Mouse (Mus musculus): ENCODE results near the gene Fap. TPM values are rescaled to one million over a fixed set of nuclear protein-coding genes. Genes with fewer than 3 reads are reported as not detected.

Gene Fap
- polyA plus RNA-seq, 1 experiment from 2014 or later: 0.40 TPM

DNA sequence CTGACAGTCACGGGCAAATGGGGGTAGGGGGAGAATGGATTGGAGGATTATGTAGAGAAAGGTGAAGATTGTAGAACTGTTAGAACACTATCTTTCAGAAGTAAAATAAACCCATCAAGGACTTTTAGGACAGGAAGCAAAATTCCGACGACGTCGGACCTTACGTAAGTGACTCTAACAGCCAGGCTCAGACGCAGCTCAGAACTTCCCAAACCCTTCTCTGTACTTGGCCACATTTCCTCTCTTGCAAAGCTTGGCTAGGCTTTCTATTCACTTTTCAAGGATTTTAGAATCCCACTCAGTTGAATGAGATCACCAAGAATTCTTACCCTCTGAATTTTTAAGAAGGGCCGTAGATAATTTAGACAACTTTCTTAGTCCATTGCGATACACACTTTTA, 17.5 kb downstream of the Fap start:
- no peak for ATAC-seq (ENCODE audit: low read depth)
- Histone ChIP-seq H3K27ac (ENCODE audit: low read depth, low read length) (no peak overlapping the region), H3K4me2 (ENCODE audit: low read depth, low read length) (no peak overlapping the region), H3K9me3 (ENCODE audit: control insufficient read depth, low read length) (no peaks in the 10 kb centered on the region), H3K4me3 (ENCODE audit: low read depth, low read length) (no peak overlapping the region), H3K36me3 (ENCODE audit: control insufficient read depth, insufficient read depth, low read length) (no peaks in the 10 kb centered on the region), H3K9ac (replicated peaks; ENCODE audit: low read depth, low read length) (no peak overlapping the region), H3K27me3 (ENCODE audit: control insufficient read depth, insufficient read depth, low read length) (no peaks in the 10 kb centered on the region), H3K4me1 (ENCODE audit: control insufficient read depth, insufficient read depth, low read length) (no peaks in the 10 kb centered on the region)
- WGBS: 92% methylated on average over 9 of the region's 9 CpGs

DNA sequence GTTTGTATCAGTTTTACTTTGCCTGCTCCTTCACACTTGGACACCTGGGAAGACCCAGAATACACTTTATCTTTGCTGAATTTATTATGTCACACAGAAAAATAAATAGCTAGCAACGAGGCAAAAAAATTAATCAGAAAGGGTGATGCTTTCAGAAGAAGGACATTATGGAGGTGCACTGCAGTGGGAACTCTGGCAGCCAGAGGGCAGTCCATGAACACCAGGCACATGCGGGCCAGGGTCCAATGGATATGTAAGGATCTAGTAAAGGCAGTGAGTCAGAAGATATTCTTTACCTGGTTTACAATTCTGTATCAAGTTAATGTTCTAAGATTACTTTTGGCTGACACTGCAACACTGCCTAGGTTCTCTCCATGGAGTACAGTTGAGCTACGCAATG, 24.2 kb downstream of the Fap start:
- no peak overlapping the region for H3K27ac ChIP-seq (ENCODE audit: low read depth, low read length)
- WGBS: 90% methylated on average over 3 of the region's 3 CpGs
- H3K4me3 ChIP-seq (ENCODE audit: low read depth, low read length): no peak overlapping the region
- no peaks in the 10 kb centered on the region for H3K9me3 ChIP-seq (ENCODE audit: control insufficient read depth, low read length)
- no peak overlapping the region for H3K4me2 ChIP-seq (ENCODE audit: low read depth, low read length)
- H3K36me3 ChIP-seq (ENCODE audit: control insufficient read depth, insufficient read depth, low read length): no peaks in the 10 kb centered on the region
- no peaks in the 10 kb centered on the region for H3K4me1 ChIP-seq (ENCODE audit: control insufficient read depth, insufficient read depth, low read length)
- ATAC-seq (ENCODE audit: low read depth): no peak
- H3K27me3 ChIP-seq (ENCODE audit: control insufficient read depth, insufficient read depth, low read length): no peaks in the 10 kb centered on the region
- H3K9ac ChIP-seq (replicated peaks; ENCODE audit: low read depth, low read length): no peak overlapping the region

DNA sequence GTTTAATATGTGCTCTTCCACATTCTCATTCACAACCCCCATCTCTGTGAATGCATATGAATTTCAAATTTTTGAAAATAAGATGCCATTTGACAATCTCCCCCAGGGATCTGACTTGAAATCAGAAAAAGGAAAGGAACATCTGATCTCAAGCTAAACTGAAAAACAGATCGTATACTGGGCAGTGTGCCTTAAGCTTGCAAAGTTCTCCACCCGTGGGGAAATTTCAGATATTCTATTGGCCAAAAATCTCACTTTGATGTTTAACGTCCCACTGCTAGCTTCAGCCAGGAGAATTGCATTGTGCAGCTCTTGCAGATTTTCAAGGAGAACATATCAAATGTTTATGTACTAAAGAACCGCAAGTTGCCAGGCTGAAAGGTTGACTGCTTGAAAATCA, 24.7 kb downstream of the Fap start:
- no peaks in the 10 kb centered on the region for H3K4me1 ChIP-seq (ENCODE audit: control insufficient read depth, insufficient read depth, low read length)
- H3K9me3 ChIP-seq (ENCODE audit: control insufficient read depth, low read length): no peaks in the 10 kb centered on the region
- no peak overlapping the region for H3K9ac ChIP-seq (replicated peaks; ENCODE audit: low read depth, low read length)
- H3K4me3 ChIP-seq (ENCODE audit: low read depth, low read length): no peak overlapping the region
- WGBS: 78% methylated on average over 4 of the region's 4 CpGs
- H3K4me2 ChIP-seq (ENCODE audit: low read depth, low read length): no peak overlapping the region
- ATAC-seq (ENCODE audit: low read depth): no peak
- H3K27ac ChIP-seq (ENCODE audit: low read depth, low read length): no peak overlapping the region
- no peaks in the 10 kb centered on the region for H3K27me3 ChIP-seq (ENCODE audit: control insufficient read depth, insufficient read depth, low read length)
- no peaks in the 10 kb centered on the region for H3K36me3 ChIP-seq (ENCODE audit: control insufficient read depth, insufficient read depth, low read length)

DNA sequence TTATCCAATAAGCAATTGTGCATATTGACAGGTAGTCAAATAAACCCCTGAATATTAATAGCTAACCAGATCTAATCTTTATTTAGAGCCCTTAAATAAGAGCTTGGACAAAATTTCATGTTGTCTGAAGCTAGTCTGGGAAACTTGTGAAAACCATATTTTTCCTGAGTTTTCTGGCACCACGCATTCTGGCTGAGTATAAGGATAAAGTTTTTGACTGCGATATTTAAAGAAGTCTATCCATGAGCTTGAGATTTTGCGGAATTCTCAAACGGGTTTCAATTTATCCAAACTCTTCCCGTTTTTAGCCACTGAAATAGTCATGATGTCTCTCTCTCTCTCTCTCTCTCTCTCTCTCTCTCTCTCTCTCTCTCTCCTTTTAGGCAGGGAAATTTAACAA, 25.8 kb downstream of the Fap start:
- Histone ChIP-seq H3K27me3 (ENCODE audit: control insufficient read depth, insufficient read depth, low read length) (no peaks in the 10 kb centered on the region), H3K9me3 (ENCODE audit: control insufficient read depth, low read length) (no peaks in the 10 kb centered on the region), H3K9ac (replicated peaks; ENCODE audit: low read depth, low read length) (no peak overlapping the region), H3K36me3 (ENCODE audit: control insufficient read depth, insufficient read depth, low read length) (no peaks in the 10 kb centered on the region), H3K4me1 (ENCODE audit: control insufficient read depth, insufficient read depth, low read length) (no peaks in the 10 kb centered on the region), H3K4me3 (ENCODE audit: low read depth, low read length) (no peak overlapping the region), H3K4me2 (ENCODE audit: low read depth, low read length) (no peak overlapping the region), H3K27ac (ENCODE audit: low read depth, low read length) (no peak overlapping the region)
- ATAC-seq (ENCODE audit: low read depth): no peak
- 92% methylated on average over 5 of the region's 5 CpGs for WGBS

DNA sequence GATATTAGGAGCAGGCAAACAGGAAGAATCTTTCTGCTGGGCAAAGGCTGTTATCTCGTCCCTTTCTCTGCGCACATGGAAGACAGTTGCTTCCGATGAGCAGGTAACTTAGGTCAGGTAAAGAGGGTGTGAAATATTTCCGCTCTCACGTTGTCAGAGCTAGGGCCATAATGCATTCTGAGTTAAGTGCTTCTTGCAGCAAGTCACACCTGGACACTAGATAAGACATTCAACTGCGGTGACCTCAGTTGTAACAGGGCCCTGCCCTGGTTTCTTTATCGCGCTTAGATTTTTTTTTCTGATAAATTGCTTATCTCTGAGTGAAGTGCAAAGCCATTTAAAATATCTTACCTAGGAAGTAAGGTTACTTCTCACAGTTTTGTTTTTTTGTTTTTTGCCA, 38.4 kb downstream of the Fap start:
- Histone ChIP-seq H3K36me3 (ENCODE audit: control insufficient read depth, insufficient read depth, low read length) (no peaks in the 10 kb centered on the region), H3K4me2 (ENCODE audit: low read depth, low read length) (no peak overlapping the region), H3K27me3 (ENCODE audit: control insufficient read depth, insufficient read depth, low read length) (no peaks in the 10 kb centered on the region), H3K4me1 (ENCODE audit: control insufficient read depth, insufficient read depth, low read length) (no peaks in the 10 kb centered on the region), H3K9me3 (ENCODE audit: control insufficient read depth, low read length) (no peaks in the 10 kb centered on the region), H3K4me3 (ENCODE audit: low read depth, low read length) (no peak overlapping the region), H3K27ac (ENCODE audit: low read depth, low read length) (no peak overlapping the region), H3K9ac (replicated peaks; ENCODE audit: low read depth, low read length) (no peak overlapping the region)
- ATAC-seq (ENCODE audit: low read depth): no peak
- 92% methylated on average over 8 of the region's 8 CpGs for WGBS

GRCm38 (mm10) chr2:62531065-62531464, 42.8 kb downstream of the Fap start:
- Histone ChIP-seq H3K27ac (ENCODE audit: low read depth, low read length) (no peak overlapping the region), H3K9ac (replicated peaks; ENCODE audit: low read depth, low read length) (no peak overlapping the region), H3K9me3 (ENCODE audit: control insufficient read depth, low read length) (no peaks in the 10 kb centered on the region), H3K4me1 (ENCODE audit: control insufficient read depth, insufficient read depth, low read length) (no peaks in the 10 kb centered on the region), H3K27me3 (ENCODE audit: control insufficient read depth, insufficient read depth, low read length) (no peaks in the 10 kb centered on the region), H3K4me2 (ENCODE audit: low read depth, low read length) (no peak overlapping the region), H3K36me3 (ENCODE audit: control insufficient read depth, insufficient read depth, low read length) (no peaks in the 10 kb centered on the region), H3K4me3 (ENCODE audit: low read depth, low read length) (no peak overlapping the region)
- ATAC-seq (ENCODE audit: low read depth): no peak
- WGBS: 76% methylated on average over 1 of the region's 1 CpGs

DNA sequence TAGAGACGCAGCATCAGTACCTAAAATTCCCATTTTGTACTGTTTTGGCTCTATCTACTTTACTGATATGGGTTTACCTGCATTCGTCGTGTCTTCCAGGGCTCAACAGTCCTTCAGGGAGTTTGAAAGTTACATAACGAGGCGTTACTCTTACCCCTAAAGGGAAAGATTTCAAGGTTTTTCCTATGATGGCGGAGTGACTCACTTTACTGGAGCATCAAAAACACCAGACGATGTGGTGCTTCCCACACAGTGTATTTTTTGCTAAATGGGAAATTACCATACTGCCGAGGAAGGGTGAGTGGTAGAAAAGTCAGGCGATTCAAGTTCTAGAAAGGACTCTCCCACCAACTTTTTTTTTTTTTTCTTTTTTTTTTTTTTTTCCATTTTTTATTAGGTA, 47.5 kb downstream of the Fap start:
- WGBS: 95% methylated on average over 9 of the region's 9 CpGs
- Histone ChIP-seq H3K36me3 (ENCODE audit: control insufficient read depth, insufficient read depth, low read length) (no peaks in the 10 kb centered on the region), H3K4me1 (ENCODE audit: control insufficient read depth, insufficient read depth, low read length) (no peaks in the 10 kb centered on the region), H3K9ac (replicated peaks; ENCODE audit: low read depth, low read length) (no peak overlapping the region), H3K9me3 (ENCODE audit: control insufficient read depth, low read length) (no peaks in the 10 kb centered on the region), H3K27me3 (ENCODE audit: control insufficient read depth, insufficient read depth, low read length) (no peaks in the 10 kb centered on the region), H3K4me2 (ENCODE audit: low read depth, low read length) (no peak overlapping the region), H3K27ac (ENCODE audit: low read depth, low read length) (no peak overlapping the region), H3K4me3 (ENCODE audit: low read depth, low read length) (no peak overlapping the region)
- ATAC-seq (ENCODE audit: low read depth): no peak

- Histone ChIP-seq H3K4me3 (ENCODE audit: low read depth, low read length) (no peak overlapping the region), H3K27ac (ENCODE audit: low read depth, low read length) (no peak overlapping the region), H3K9me3 (ENCODE audit: control insufficient read depth, low read length) (no peaks in the 10 kb centered on the region), H3K4me1 (ENCODE audit: control insufficient read depth, insufficient read depth, low read length) (no peaks in the 10 kb centered on the region), H3K4me2 (ENCODE audit: low read depth, low read length) (no peak overlapping the region), H3K9ac (replicated peaks; ENCODE audit: low read depth, low read length) (no peak overlapping the region), H3K27me3 (ENCODE audit: control insufficient read depth, insufficient read depth, low read length) (no peaks in the 10 kb centered on the region), H3K36me3 (ENCODE audit: control insufficient read depth, insufficient read depth, low read length) (no peaks in the 10 kb centered on the region)
- ATAC-seq (ENCODE audit: low read depth): no peak
- WGBS: 79% methylated on average over 2 of the region's 2 CpGs
Measured at GRCm38 (mm10) chr2:62517790-62518189, 56.1 kb downstream of the Fap start.

- 90% methylated on average over 6 of the region's 6 CpGs for WGBS
- Histone ChIP-seq H3K4me3 (ENCODE audit: low read depth, low read length) (no peak overlapping the region), H3K36me3 (ENCODE audit: control insufficient read depth, insufficient read depth, low read length) (no peaks in the 10 kb centered on the region), H3K27me3 (ENCODE audit: control insufficient read depth, insufficient read depth, low read length) (no peaks in the 10 kb centered on the region), H3K9ac (replicated peaks; ENCODE audit: low read depth, low read length) (no peak overlapping the region), H3K4me1 (ENCODE audit: control insufficient read depth, insufficient read depth, low read length) (no peaks in the 10 kb centered on the region), H3K9me3 (ENCODE audit: control insufficient read depth, low read length) (no peaks in the 10 kb centered on the region), H3K4me2 (ENCODE audit: low read depth, low read length) (no peak overlapping the region), H3K27ac (ENCODE audit: low read depth, low read length) (no peak overlapping the region)
- ATAC-seq (ENCODE audit: low read depth): no peak
Measured at GRCm38 (mm10) chr2:62514477-62514876, 59.4 kb downstream of the Fap start.

DNA sequence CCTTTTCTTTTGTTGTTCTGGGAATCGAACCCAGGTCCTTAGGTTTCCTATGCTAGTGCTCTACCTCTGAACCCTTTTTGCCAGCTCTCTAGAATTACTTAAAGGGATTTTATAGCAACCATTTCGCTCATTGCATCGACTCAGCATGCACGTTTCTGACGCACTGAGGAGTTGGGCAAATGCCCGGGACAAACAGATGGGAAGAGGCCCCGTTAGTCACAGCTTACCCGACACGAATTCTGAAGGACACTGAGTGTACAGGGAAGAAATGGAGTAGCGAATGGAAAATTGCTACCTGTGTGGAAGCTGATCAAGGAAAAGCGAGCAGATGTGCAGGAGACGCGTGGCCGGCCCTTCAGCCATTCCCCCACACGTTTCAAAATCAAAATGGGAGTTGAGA, 60.4 kb downstream of the Fap start:
- no peaks in the 10 kb centered on the region for H3K36me3 ChIP-seq (ENCODE audit: control insufficient read depth, insufficient read depth, low read length)
- no peak overlapping the region for H3K4me2 ChIP-seq (ENCODE audit: low read depth, low read length)
- WGBS: 91% methylated on average over 15 of the region's 15 CpGs
- H3K27me3 ChIP-seq (ENCODE audit: control insufficient read depth, insufficient read depth, low read length): no peaks in the 10 kb centered on the region
- H3K27ac ChIP-seq (ENCODE audit: low read depth, low read length): no peak overlapping the region
- H3K4me3 ChIP-seq (ENCODE audit: low read depth, low read length): no peak overlapping the region
- H3K9me3 ChIP-seq (ENCODE audit: control insufficient read depth, low read length): no peaks in the 10 kb centered on the region
- no peaks in the 10 kb centered on the region for H3K4me1 ChIP-seq (ENCODE audit: control insufficient read depth, insufficient read depth, low read length)
- H3K9ac ChIP-seq (replicated peaks; ENCODE audit: low read depth, low read length): no peak overlapping the region
- ATAC-seq (ENCODE audit: low read depth): no peak

Measured in neural tube, embryonic 14.5 days (tissue).